Mouse (Mus musculus): Measurements from ENCODE around the gene Camk2b. TPM values are rescaled to one million over a fixed set of nuclear protein-coding genes. Genes with fewer than 3 reads are reported as not detected.
A peak's percentile ranks its signal among the peaks of the same experiment; 100 is the strongest.

Gene Camk2b
- polyA plus RNA-seq, 1 experiment from 2014 or later = 0.59 TPM

DNA sequence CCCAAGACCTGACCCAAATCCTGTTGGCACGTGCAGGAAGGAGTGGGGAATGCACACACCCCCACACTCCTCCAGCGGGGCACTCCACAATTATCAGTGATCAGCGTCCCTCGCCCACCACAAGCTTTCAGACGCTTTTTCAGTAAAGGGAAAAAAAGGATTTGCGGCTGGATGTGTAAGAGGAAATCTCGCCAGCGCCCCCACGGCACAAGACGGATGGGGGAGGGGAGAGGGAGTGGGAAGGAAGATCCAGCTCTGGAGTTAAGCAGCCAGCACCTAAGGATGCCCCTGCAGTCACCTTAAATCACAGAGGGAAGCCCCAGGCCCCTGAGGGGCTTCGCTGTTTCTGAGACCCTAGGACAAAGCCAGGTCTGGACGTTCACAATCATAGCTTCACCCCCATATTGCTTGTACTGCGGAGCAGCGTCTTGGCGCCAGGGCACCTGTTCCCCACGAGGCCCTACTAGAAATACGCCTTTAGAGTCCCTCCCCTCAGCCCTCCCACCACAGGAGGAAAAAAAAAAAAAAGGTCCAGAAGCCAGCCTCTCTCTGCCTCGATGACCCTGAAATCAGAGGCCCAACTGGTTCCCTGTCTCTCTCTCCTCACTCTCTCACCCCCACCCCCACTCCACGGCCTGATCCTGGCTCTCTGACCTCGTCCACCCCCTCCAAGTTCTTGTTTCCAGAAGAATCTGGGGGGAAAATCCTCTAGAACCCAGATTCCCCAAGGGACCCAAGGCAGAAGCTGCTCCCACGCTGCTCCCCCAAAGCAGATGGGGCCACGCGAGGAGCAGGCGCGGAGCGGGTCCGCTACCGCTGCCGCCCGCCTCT, 1.7 kb downstream of the Camk2b start:
- no peak for DNase-seq
- ATAC-seq (ENCODE audit: insufficient read depth) = no peak
- Histone ChIP-seq H3K4me3 (ENCODE audit: low read depth, low read length) (peak overlapping the region; percentile 47), H3K9ac (no peak overlapping the region), H3K27me3 (ENCODE audit: insufficient read depth, low read length) (peaks cover 71% of the 10 kb centered on the region), H3K27ac (ENCODE audit: low read depth) (no peak overlapping the region), H3K9me3 (ENCODE audit: low read depth, low read length) (no peaks in the 10 kb centered on the region), H3K4me1 (ENCODE audit: insufficient read depth) (no peaks in the 10 kb centered on the region), H3K4me2 (peak overlapping the region; percentile 84), H3K36me3 (ENCODE audit: insufficient read depth) (no peaks in the 10 kb centered on the region)
- WGBS = 3% methylated on average over 30 of the region's 30 CpGs
- TF ChIP-seq CTCF (IDR thresholded peaks at IDR 0.05; ENCODE audit: low read depth) = no peak

DNA sequence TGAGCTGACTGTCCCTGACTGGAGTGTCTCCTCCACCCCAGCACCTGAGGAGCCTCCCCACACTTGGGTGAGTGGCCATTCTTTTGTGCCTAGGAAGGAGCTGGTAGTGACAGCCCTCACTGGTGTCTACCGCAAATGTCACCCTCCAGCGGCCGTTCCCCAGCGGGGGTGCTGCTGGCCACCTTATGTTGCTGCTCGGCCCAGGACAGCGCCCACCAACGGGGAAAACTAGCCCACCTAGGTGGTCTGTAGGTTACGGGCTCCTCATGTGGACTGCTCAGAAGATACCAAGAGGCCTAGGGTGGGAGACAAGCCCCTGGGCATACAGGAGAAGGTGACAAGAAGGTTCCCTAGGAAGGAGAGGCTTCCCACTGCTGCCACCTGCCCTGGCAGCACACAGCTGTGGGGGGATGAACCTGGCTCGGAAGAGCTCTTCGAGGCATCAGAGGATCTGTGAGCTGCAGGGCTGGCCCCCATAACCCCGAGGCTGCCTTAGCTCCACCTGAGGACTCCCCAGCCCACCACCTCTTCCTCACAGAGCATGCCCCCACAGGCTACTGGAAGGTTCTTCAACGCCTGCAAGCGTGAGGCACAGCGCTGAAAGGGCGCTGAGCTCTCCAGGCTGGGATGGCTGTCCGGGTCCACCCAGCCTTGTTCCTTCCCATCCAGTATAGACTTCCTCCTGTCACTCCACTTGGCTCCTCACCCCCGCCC, 2.5 kb downstream of the Camk2b start:
- DNase-seq (no peak), ATAC-seq (ENCODE audit: insufficient read depth) (no peak)
- H3K4me1 ChIP-seq (ENCODE audit: insufficient read depth) = no peaks in the 10 kb centered on the region
- peaks cover 65% of the 10 kb centered on the region for H3K27me3 ChIP-seq (ENCODE audit: insufficient read depth, low read length)
- TF ChIP-seq CTCF (IDR thresholded peaks at IDR 0.05; ENCODE audit: low read depth) = no peak
- H3K4me2 ChIP-seq = no peak overlapping the region
- WGBS = 37% methylated on average over 17 of the region's 17 CpGs
- no peak overlapping the region for H3K27ac ChIP-seq (ENCODE audit: low read depth)
- H3K9me3 ChIP-seq (ENCODE audit: low read depth, low read length) = no peaks in the 10 kb centered on the region
- H3K4me3 ChIP-seq (ENCODE audit: low read depth, low read length) = no peak overlapping the region
- no peak overlapping the region for H3K9ac ChIP-seq
- no peaks in the 10 kb centered on the region for H3K36me3 ChIP-seq (ENCODE audit: insufficient read depth)

DNA sequence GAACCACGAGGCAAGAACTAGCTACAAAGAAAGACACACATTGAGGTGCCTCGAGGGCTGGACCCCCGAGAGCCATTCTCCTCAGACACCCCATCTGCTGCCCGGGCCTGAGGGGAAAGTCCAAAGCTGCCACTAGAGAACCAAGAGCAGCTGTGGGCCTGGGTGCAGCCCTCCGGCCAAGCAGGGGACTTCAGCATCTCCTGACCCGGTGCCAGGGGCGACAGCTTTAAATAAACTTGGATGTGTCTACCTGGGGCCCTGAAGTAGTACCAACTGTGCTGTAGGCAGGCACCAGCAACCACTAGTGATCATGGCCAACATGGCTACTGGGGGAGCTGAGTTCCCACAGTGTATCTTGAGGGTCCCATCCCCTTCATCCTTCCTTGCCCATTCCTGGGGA, 3.1 kb downstream of the Camk2b start:
- no peaks in the 10 kb centered on the region for H3K36me3 ChIP-seq (ENCODE audit: insufficient read depth)
- TF ChIP-seq CTCF (IDR thresholded peaks at IDR 0.05; ENCODE audit: low read depth) = no peak
- H3K4me2 ChIP-seq = no peak overlapping the region
- 83% methylated on average over 7 of the region's 7 CpGs for WGBS
- H3K4me3 ChIP-seq (ENCODE audit: low read depth, low read length) = no peak overlapping the region
- no peak for ATAC-seq (ENCODE audit: insufficient read depth)
- H3K9me3 ChIP-seq (ENCODE audit: low read depth, low read length) = no peaks in the 10 kb centered on the region
- peaks cover 59% of the 10 kb centered on the region for H3K27me3 ChIP-seq (ENCODE audit: insufficient read depth, low read length)
- no peak for DNase-seq
- H3K4me1 ChIP-seq (ENCODE audit: insufficient read depth) = no peaks in the 10 kb centered on the region
- no peak overlapping the region for H3K27ac ChIP-seq (ENCODE audit: low read depth)
- no peak overlapping the region for H3K9ac ChIP-seq

DNA sequence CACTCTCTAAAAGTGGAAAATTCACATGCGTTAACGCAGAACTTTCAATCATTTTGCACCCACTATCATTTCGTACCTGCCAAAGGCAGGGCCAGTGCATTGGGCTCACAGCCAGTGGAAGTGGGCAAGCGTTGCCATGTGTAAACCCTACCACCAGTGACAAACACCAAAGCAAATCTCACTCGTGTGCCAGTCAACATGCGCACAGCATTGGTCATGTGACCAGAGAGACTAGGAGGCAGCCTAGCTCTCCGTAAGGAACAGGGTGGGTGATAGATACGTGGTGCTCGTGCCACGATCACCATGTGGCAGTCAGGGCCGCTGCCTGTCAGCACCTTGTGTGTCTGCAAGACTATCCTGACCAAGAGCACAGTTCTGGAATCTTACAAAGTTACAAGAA, 3.8 kb downstream of the Camk2b start:
- no peak overlapping the region for H3K4me3 ChIP-seq (ENCODE audit: low read depth, low read length)
- H3K27ac ChIP-seq (ENCODE audit: low read depth) = no peak overlapping the region
- H3K4me2 ChIP-seq = no peak overlapping the region
- H3K9ac ChIP-seq = no peak overlapping the region
- peaks cover 51% of the 10 kb centered on the region for H3K27me3 ChIP-seq (ENCODE audit: insufficient read depth, low read length)
- ATAC-seq (ENCODE audit: insufficient read depth) (no peak), DNase-seq (no peak)
- TF ChIP-seq CTCF (IDR thresholded peaks at IDR 0.05; ENCODE audit: low read depth) = no peak
- no peaks in the 10 kb centered on the region for H3K9me3 ChIP-seq (ENCODE audit: low read depth, low read length)
- H3K4me1 ChIP-seq (ENCODE audit: insufficient read depth) = no peaks in the 10 kb centered on the region
- H3K36me3 ChIP-seq (ENCODE audit: insufficient read depth) = no peaks in the 10 kb centered on the region
- WGBS = 81% methylated on average over 11 of the region's 11 CpGs

DNA sequence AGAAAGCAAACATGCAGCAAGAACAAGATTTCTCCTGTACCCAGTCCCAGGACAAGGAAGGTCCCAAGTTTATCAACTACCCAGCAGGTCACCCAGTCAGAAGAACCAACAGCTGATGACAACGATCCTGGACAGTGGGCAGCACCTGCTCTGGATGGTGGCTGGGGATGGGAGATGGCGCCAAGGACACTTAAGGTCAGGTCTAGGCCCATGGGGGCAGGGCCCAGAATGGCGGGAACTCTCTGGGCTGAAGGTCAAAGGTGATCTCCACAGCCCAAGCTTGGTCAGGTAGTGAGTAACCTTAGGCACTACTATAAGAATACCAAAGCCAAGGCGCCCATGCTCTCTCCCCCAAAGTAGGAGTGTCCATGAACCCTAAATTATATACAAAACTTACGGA, 4.3 kb downstream of the Camk2b start:
- no peak overlapping the region for H3K9ac ChIP-seq
- TF ChIP-seq CTCF (IDR thresholded peaks at IDR 0.05; ENCODE audit: low read depth) = no peak
- no peak overlapping the region for H3K4me2 ChIP-seq
- H3K9me3 ChIP-seq (ENCODE audit: low read depth, low read length) = no peaks in the 10 kb centered on the region
- no peaks in the 10 kb centered on the region for H3K4me1 ChIP-seq (ENCODE audit: insufficient read depth)
- no peak overlapping the region for H3K4me3 ChIP-seq (ENCODE audit: low read depth, low read length)
- no peak overlapping the region for H3K27ac ChIP-seq (ENCODE audit: low read depth)
- DNase-seq = no peak
- no peak for ATAC-seq (ENCODE audit: insufficient read depth)
- H3K27me3 ChIP-seq (ENCODE audit: insufficient read depth, low read length) = peaks cover 47% of the 10 kb centered on the region
- H3K36me3 ChIP-seq (ENCODE audit: insufficient read depth) = no peaks in the 10 kb centered on the region
- WGBS = 72% methylated on average over 5 of the region's 5 CpGs

DNA sequence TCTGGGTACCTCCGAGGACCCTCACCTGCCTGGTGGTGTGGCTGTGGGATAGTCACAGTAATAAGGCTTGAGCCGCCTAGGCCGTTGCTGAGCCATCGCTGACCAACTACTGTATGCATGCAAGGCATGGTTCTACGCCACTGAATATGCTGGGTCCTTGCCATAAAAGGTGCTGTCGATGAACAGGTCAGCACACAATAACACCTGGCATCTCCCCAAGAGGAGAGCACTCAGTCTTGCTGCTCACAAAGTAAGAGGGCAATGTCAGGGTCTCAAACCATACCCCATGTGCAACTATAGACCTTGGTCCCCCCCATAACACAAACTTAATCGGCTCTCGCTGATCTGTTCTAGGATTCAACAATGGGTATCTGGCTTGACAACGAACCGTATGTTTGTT, 7.0 kb downstream of the Camk2b start:
- Histone ChIP-seq H3K4me2 (no peak overlapping the region), H3K27me3 (ENCODE audit: insufficient read depth, low read length) (peaks cover 20% of the 10 kb centered on the region), H3K4me3 (ENCODE audit: low read depth, low read length) (no peak overlapping the region), H3K36me3 (ENCODE audit: insufficient read depth) (no peaks in the 10 kb centered on the region), H3K9ac (no peak overlapping the region), H3K4me1 (ENCODE audit: insufficient read depth) (no peaks in the 10 kb centered on the region), H3K9me3 (ENCODE audit: low read depth, low read length) (no peaks in the 10 kb centered on the region), H3K27ac (ENCODE audit: low read depth) (no peak overlapping the region)
- no peak for DNase-seq
- TF ChIP-seq CTCF (IDR thresholded peaks at IDR 0.05; ENCODE audit: low read depth) = no peak
- 93% methylated on average over 10 of the region's 10 CpGs for WGBS
- no peak for ATAC-seq (ENCODE audit: insufficient read depth)

DNA sequence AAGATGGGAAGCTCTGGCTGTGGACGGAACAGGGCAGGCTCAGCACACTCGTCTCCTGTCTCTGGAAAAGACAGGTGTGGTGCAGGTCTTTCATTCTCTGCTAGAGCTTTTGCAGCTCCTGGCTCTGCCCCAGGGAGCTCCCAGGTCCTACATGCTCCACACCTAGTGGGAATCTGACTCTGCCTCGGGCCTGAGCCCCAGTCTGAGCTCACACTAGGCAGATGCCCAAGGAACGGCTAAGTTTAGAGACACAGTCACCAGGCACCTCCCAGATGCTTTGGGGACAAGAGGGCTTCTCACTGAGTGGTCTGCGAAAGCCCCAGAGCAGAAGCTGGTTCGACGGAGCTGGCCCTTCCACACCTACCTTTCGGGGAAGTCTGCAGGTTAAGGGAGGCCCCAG, 12.8 kb downstream of the Camk2b start:
- ATAC-seq (ENCODE audit: insufficient read depth) (no peak), DNase-seq (no peak)
- H3K27me3 ChIP-seq (ENCODE audit: insufficient read depth, low read length) = no peaks in the 10 kb centered on the region
- H3K9me3 ChIP-seq (ENCODE audit: low read depth, low read length) = no peaks in the 10 kb centered on the region
- no peak overlapping the region for H3K4me3 ChIP-seq (ENCODE audit: low read depth, low read length)
- H3K4me2 ChIP-seq = no peak overlapping the region
- no peak overlapping the region for H3K27ac ChIP-seq (ENCODE audit: low read depth)
- H3K9ac ChIP-seq = no peak overlapping the region
- no peaks in the 10 kb centered on the region for H3K4me1 ChIP-seq (ENCODE audit: insufficient read depth)
- WGBS = 83% methylated on average over 8 of the region's 8 CpGs
- TF ChIP-seq CTCF (IDR thresholded peaks at IDR 0.05; ENCODE audit: low read depth) = no peak
- no peaks in the 10 kb centered on the region for H3K36me3 ChIP-seq (ENCODE audit: insufficient read depth)

Data from lung, embryonic 14.5 days (tissue).